Mouse (Mus musculus) urinary bladder, postnatal 36 days (tissue): ENCODE results near the gene Selenbp1.
A peak's percentile ranks its signal among the peaks of the same experiment; 100 is the strongest.
"Not testable (repeated sequence)": the region's sequence is repeated elsewhere in the genome, so short reads cannot be mapped to it uniquely, and the experiment has no call there.

Source experiments
- DNase-seq, 2 experiments: peaks; one replicate each; pipeline ENCODE4 v3.0.0; 2022; ENCODE audit warnings: low spot score in 2 of 2, mixed read lengths in 1 of 2

The Selenbp1 gene

GRCm38 (mm10) chr3:94932809-94933564 is at the start of gene Selenbp1:
Gene Selenbp1, plus strand, starts transcription at chr3:94933056.
- DNase-seq: peak; percentile 91 to 92

- DNase-seq: peak; percentile 84 to 86
Measured at GRCm38 (mm10) chr3:94886316-94887224, 46.3 kb upstream of the Selenbp1 start, which contains the start of gene Psmb4. Gene Psmb4, minus strand, starts transcription at chr3:94886961.

- peak in 1 of 2 experiments; percentile 26 for DNase-seq
Measured at GRCm38 (mm10) chr3:94888595-94888994, 44.3 kb upstream of the Selenbp1 start.

GRCm38 (mm10) chr3:94894076-94894475 is 38.8 kb upstream of the Selenbp1 start:
- no peak for DNase-seq

GRCm38 (mm10) chr3:94902747-94903146 is 30.1 kb upstream of the Selenbp1 start:
- DNase-seq: peak; percentile 48 to 56

- not testable (repeated sequence) for DNase-seq
Measured at GRCm38 (mm10) chr3:94904759-94905158, 28.1 kb upstream of the Selenbp1 start.

GRCm38 (mm10) chr3:94906482-94906881 is 26.4 kb upstream of the Selenbp1 start:
- DNase-seq: no peak

- no peak for DNase-seq
Measured at GRCm38 (mm10) chr3:94911050-94911693, 21.7 kb upstream of the Selenbp1 start.

GRCm38 (mm10) chr3:94913801-94914200 is 19.1 kb upstream of the Selenbp1 start:
- DNase-seq: no peak

GRCm38 (mm10) chr3:94915903-94916741 is 16.7 kb upstream of the Selenbp1 start:
- DNase-seq: no peak

- DNase-seq: no peak
Measured at GRCm38 (mm10) chr3:94917816-94918361, 15.0 kb upstream of the Selenbp1 start.

GRCm38 (mm10) chr3:94918845-94919244 is 14.0 kb upstream of the Selenbp1 start:
- no peak for DNase-seq

- no peak for DNase-seq
Measured at GRCm38 (mm10) chr3:94921104-94921503, 11.8 kb upstream of the Selenbp1 start.

GRCm38 (mm10) chr3:94922333-94922732 is 10.5 kb upstream of the Selenbp1 start:
- DNase-seq: no peak

- DNase-seq: no peak
Measured at GRCm38 (mm10) chr3:94924688-94925087, 8.2 kb upstream of the Selenbp1 start.

GRCm38 (mm10) chr3:94926301-94926736 is 6.5 kb upstream of the Selenbp1 start:
- DNase-seq: not testable (repeated sequence)

- DNase-seq: not testable (repeated sequence)
Measured at GRCm38 (mm10) chr3:94928979-94929378, 3.9 kb upstream of the Selenbp1 start.

- peak in 1 of 2 experiments; percentile 23 for DNase-seq
Measured at GRCm38 (mm10) chr3:94930386-94931266, 2.2 kb upstream of the Selenbp1 start.

GRCm38 (mm10) chr3:94931427-94932082 is 1.3 kb upstream of the Selenbp1 start:
- not testable (repeated sequence) for DNase-seq
